Mouse (Mus musculus): ENCODE measurements around the gene Nalcn. TPM values are rescaled to one million over a fixed set of nuclear protein-coding genes. Genes with fewer than 3 reads are reported as not detected.

Nalcn gene
- polyA plus RNA-seq, 1 experiment from 2014 or later = not detected

DNA sequence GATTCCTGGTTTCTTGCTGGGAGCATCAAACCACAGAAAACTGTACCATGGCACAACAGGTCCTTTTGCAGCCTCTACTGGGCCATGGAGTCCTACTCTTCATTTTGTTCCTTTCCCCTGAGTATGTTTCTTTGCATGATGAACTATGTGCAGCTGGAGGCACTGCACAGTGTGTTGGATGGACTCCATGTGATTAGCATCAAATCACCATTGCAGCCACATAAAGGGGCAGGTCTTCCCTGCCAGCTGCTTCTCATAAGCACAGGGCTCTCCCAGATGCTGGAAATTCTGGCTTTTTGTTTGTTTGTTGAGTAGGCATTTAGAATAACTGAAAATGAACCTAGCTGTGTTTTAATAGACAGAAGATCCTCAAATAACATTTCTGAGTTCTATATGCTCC, 344.8 kb downstream of the Nalcn start:
- no peaks in the 10 kb centered on the region for H3K27me3 ChIP-seq (replicated peaks)
- ATAC-seq = no peak
- H3K4me3 ChIP-seq = no peak overlapping the region
- no peaks in the 10 kb centered on the region for H3K9me3 ChIP-seq (replicated peaks)
- H3K4me2 ChIP-seq = no peak overlapping the region
- no peaks in the 10 kb centered on the region for H3K36me3 ChIP-seq
- no peak overlapping the region for H3K9ac ChIP-seq
- H3K4me1 ChIP-seq = no peaks in the 10 kb centered on the region
- H3K27ac ChIP-seq = no peak overlapping the region

DNA sequence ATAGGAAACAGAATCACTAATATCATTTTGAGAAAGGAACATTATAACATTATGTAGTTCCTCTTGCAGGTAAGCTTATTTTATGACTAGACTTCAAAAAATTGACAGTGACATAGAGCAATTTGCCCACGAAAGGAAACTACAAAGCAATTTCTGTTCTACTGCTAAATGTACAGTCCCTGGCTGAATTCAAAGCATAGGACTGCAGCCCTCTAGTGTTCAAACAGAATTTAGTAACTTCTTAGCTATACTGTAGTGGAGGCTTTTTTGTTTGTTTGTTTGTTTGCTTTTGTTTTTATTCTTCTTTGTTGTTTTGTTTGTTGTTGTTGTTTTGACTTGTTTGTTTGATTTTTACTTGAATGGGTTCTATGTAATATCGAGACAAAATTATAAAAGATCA, 354.8 kb downstream of the Nalcn start:
- Histone ChIP-seq H3K9ac (no peak overlapping the region), H3K4me1 (no peaks in the 10 kb centered on the region), H3K27ac (no peak overlapping the region), H3K4me2 (no peak overlapping the region), H3K4me3 (no peak overlapping the region), H3K27me3 (replicated peaks) (no peaks in the 10 kb centered on the region), H3K36me3 (no peaks in the 10 kb centered on the region), H3K9me3 (replicated peaks) (no peaks in the 10 kb centered on the region)
- 48% methylated on average over 2 of the region's 2 CpGs for WGBS (ENCODE audit: insufficient replicate concordance)
- ATAC-seq = no peak

GRCm38 (mm10) chr14:123240738-123241137, 386.2 kb downstream of the Nalcn start:
- H3K9me3 ChIP-seq (replicated peaks) = no peaks in the 10 kb centered on the region
- no peak for ATAC-seq
- H3K9ac ChIP-seq = no peak overlapping the region
- no peak overlapping the region for H3K27ac ChIP-seq
- no peaks in the 10 kb centered on the region for H3K27me3 ChIP-seq (replicated peaks)
- no peaks in the 10 kb centered on the region for H3K4me1 ChIP-seq
- H3K36me3 ChIP-seq = no peaks in the 10 kb centered on the region
- whole genome bisulfite sequencing (ENCODE audit: insufficient replicate concordance) = 36% methylated on average over 1 of the region's 1 CpGs
- H3K4me2 ChIP-seq = no peak overlapping the region
- no peak overlapping the region for H3K4me3 ChIP-seq

- no peak overlapping the region for H3K4me3 ChIP-seq
- 15% methylated on average over 2 of the region's 2 CpGs for WGBS (ENCODE audit: insufficient replicate concordance)
- no peaks in the 10 kb centered on the region for H3K9me3 ChIP-seq (replicated peaks)
- no peak overlapping the region for H3K9ac ChIP-seq
- no peaks in the 10 kb centered on the region for H3K27me3 ChIP-seq (replicated peaks)
- no peak overlapping the region for H3K4me2 ChIP-seq
- no peaks in the 10 kb centered on the region for H3K36me3 ChIP-seq
- ATAC-seq = no peak
- H3K4me1 ChIP-seq = no peaks in the 10 kb centered on the region
- H3K27ac ChIP-seq = no peak overlapping the region
Measured at GRCm38 (mm10) chr14:123239945-123240344, 387.0 kb downstream of the Nalcn start.

GRCm38 (mm10) chr14:123237002-123237401, 389.9 kb downstream of the Nalcn start:
- Histone ChIP-seq H3K4me1 (no peaks in the 10 kb centered on the region), H3K9me3 (replicated peaks) (no peaks in the 10 kb centered on the region), H3K27ac (no peak overlapping the region), H3K4me2 (no peak overlapping the region), H3K36me3 (no peaks in the 10 kb centered on the region), H3K27me3 (replicated peaks) (no peaks in the 10 kb centered on the region), H3K4me3 (no peak overlapping the region), H3K9ac (no peak overlapping the region)
- WGBS (ENCODE audit: insufficient replicate concordance) = 62% methylated on average over 2 of the region's 2 CpGs
- no peak for ATAC-seq

- Histone ChIP-seq H3K27me3 (replicated peaks) (no peaks in the 10 kb centered on the region), H3K4me2 (no peak overlapping the region), H3K9ac (no peak overlapping the region), H3K4me3 (no peak overlapping the region), H3K4me1 (no peaks in the 10 kb centered on the region), H3K36me3 (no peaks in the 10 kb centered on the region), H3K9me3 (replicated peaks) (no peaks in the 10 kb centered on the region), H3K27ac (no peak overlapping the region)
- no peak for ATAC-seq
Measured at GRCm38 (mm10) chr14:123232630-123233206, 394.2 kb downstream of the Nalcn start.

Other genes with a start within 250 kb of the Nalcn start
- 0.10 TPM in 1 of 2 replicates, not detected in the other for gene Itgbl1, start 32.8 kb upstream of the Nalcn start, polyA plus RNA-seq (2016; fragmentation: Nextera tagmentation; extraction: Ambion mirVana)